Mouse (Mus musculus): ENCODE measurements around the gene Wapl.

DNA sequence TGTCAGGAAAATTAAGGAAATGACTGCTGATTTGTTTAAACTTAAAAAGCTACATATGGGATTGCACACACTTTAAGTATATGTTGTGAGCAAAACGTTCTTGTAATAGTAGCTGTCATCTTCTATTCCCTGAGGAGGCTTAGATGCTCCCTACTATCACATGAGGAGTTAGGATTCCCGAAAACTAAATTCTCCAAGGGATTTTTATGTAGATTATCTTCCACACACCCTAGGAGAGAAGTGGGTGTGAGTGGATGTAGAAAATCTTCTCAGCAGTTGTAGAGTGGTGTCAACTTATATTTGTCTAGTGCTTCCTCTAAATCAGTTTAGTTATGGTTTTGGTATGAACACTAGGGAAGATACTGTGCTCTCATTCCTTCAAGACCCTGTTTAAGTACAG is 36.5 kb downstream of the Wapl start:
- TF ChIP-seq POLR2A (IDR thresholded peaks at IDR 0.05; ENCODE audit: control insufficient read depth, low read depth, low read length) (no peak), CTCF (IDR thresholded peaks at IDR 0.05; ENCODE audit: control insufficient read depth, insufficient read depth, insufficient replicate concordance, low read depth, low read length) (no peak)
